Mouse (Mus musculus) yolk sac, embryonic 10.5 days (tissue): ENCODE results near the gene Slc39a9.

Source experiments
- DNase-seq: peaks from one replicate; pipeline ENCODE4 v3.0.0-alpha.2; 2017; ENCODE audit warnings: low spot score

Slc39a9 gene

DNA sequence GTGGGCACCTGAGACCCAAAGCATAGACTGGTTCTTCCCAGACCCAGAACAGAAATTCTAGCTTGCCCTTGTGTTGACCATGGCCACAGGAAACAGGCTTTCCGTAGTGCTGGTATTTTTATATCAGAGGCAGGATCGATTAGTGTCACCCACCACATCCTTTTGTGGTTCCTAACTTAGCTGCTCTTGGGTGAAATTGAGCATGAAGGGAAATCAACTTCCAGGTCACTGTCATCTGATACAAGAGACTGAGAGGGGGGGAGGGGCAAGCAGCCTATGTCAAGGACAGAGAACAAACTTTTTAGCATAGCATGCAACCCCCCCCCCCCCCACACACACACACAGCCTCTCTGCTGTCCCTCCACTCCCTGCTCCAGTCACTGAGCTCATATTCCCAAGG lies 75.5 kb downstream of the Slc39a9 start:
- DNase-seq: no peak

DNA sequence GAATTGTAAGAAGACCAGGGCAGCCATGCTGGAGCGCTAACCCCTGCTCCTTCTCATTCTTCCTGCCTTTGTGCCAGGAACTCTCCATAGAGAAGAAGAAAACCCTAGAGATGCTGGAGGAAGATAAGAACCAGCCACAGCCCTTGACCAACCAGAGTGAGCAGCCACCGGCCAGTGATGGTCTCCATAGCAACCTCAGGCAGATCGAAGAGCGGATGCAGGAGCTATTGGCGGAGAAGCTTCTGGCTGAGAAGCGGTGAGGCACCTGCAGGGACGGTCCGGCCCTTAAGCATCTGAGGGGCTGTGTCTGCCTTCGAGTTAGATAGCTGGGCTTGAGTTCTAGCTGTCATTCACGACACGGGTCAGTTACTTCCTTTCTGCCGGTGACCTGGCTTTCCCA lies 76.8 kb downstream of the Slc39a9 start:
- no peak for DNase-seq

- no peak for DNase-seq
Observed at GRCm38 (mm10) chr12:80721458-80721857, 77.8 kb downstream of the Slc39a9 start.

DNA sequence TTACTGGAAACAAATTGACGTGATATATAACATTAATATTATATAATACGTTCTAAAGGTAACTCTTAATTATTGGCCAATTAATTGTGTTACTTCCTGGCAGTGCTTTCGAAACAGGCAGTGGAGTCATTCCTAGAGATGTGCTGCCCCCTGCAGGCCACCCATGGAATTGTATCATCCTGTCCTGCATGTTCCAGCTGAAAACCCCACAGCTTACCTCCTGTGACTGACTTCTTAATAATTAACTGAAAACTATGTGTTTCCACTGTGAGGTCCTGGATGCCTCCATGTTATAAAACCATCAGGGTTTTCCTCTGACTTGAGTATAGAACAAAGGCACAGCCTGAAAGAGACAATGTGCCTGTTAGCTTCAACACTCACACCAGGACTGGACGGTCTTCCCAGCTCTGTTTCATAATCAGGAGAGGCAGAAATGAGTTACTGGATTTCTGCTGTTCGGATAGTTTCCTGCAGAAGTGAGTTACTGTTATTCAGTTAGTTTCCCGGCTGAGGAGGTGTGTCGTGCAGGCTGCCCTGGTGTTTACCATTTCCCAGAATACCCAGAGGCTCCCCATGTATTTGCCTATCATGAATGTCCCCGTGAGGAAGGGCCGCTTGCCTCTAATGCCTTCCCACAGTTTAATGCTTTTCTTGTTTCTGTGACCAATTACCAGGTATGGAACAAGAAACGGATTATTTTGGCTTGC lies 81.3 kb downstream of the Slc39a9 start:
- peak; percentile 74 for DNase-seq

DNA sequence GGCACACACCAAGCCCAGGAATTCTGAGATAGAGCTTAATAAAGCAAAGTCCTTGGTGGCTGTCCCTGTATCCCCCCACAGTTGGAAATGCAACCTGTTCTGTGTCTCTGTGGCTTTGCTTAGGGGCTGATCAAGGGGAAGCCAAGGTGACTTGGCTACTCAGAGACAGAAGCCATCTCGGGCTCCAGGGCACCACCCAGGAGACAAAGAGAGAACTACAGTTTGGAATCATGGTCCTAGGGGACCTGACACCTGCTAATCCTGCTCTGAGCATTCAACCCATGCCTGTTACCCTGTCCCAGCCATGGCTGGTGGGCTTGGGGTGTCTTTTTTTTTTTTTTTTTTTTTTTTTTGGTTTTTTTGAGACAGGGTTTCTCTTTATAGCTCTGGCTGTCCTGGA lies 84.5 kb downstream of the Slc39a9 start:
- no peak for DNase-seq

DNA sequence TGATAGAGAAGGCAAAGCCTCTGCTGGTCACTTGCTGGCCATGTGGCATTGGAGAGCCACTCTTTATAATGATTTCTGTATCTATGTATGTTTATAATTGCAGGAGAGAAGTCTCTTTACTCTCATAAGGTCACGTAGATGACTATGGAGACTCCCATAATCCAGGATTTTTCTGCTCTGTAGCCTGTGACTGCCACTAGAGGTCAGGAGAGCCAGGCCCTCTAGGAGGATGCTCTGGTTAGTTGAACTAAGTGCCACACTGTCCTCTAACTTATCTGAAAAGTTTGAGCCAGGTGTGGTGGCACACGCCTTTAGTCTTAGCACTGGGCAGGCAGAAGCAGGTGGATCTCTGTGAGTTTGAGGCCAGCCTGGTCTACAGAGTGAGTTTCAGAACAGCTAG lies 85.1 kb downstream of the Slc39a9 start:
- no peak for DNase-seq

GRCm38 (mm10) chr12:80729758-80730530 lies 86.3 kb downstream of the Slc39a9 start:
- no peak for DNase-seq

DNA sequence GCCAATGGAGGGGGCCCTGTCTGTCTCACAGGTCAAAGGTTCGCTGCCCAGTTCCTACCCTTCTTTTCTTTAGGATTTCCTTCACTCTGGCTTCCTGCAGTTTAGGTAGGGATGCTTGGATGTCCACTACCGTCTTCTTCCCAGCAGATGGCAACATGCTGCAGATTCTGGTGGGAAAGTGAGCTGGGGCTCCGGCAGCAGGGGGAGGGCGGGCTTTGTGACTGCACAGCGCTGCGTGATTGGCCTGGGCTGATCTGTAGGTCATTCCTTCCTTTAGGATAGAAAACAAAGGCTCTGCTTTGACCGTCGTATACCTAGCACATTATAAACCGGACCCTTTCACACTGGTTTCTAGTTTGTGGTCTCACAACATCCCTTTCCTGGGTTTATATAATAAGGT lies 86.9 kb downstream of the Slc39a9 start:
- DNase-seq: peak; percentile 65
